Mouse (Mus musculus): ENCODE data around the gene Grk6.
"Not testable (repeated sequence)": the region's sequence is repeated elsewhere in the genome, so short reads cannot be mapped to it uniquely, and the experiment has no call there.

Grk6 gene

DNA sequence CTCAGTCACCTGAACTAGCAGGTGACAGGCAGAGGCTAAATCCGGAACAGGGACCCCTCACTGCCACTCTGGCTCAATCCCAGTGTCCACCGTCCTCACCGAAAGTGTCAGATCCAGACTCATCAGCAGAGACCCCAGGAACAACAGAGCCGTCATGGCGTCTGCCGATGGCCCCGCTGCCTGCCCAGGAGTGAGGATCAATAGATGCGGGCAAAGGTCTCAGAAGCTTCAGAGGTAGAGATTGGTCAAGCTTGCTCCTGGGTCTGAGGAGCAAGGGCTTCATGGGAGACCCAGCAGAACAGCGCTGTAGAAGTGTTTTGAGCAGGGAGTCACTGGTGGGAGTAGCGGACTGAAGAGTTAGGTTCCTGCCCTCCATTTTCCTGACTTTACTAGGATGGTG, 18.3 kb upstream of the Grk6 start, which contains the start of gene F12:
Gene F12, minus strand, starts transcription at position 181 of the 400 bp plus-strand sequence.
- DNase-seq (ENCODE audit: low read depth, low spot score) = no peak

DNA sequence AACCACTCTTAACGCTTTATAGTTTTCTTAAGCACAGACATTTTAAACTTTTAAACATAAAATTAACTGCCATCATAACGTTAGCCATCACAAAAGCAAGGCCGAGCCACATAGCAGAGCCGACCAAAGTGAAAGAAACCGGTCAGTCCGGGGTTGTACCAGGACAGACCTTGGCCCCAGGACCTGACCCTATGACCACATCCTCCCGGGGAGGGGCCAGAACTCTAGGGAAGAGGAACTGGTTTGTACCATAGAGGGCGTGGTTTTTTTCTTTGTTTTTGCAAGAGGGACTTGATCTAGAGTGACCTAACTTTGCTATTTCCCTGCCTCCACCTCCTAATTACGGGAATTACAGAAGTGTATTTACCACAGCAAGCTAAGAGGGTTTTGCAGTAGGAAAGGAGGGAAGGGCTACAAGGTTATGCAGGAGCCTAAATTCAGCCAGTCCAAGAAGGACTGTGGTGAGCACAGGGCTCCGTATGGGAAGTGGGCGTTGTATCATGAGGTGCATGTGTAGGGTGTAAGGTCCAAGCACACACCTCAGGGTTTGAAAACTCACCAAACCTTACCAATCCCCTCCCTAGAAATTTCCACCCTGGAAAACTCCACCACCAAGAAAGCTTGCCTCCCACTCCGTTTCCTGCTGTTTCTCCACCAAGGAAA, 15.5 kb upstream of the Grk6 start:
- DNase-seq (ENCODE audit: low read depth, low spot score) = no peak

DNA sequence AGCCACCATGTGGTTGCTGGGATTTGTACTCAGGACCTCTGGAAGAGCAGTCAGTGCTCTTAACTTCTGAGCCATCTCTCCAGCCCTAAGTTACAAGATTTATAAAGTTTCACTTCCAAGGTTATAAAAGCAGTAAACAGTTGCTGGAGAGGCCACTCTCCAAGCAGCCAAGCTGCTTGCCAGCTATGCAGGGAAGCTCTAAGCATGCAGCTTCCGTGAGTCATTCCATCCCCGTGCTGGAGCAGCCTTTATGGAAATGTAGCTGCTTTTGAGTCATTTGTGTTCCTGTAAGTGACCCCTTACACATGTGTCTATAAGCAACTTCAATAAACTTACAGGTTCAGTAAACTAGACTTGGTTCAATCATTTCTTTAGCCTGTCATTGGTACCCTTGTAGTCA, 14.3 kb upstream of the Grk6 start:
- DNase-seq (ENCODE audit: low read depth, low spot score) = no peak

DNA sequence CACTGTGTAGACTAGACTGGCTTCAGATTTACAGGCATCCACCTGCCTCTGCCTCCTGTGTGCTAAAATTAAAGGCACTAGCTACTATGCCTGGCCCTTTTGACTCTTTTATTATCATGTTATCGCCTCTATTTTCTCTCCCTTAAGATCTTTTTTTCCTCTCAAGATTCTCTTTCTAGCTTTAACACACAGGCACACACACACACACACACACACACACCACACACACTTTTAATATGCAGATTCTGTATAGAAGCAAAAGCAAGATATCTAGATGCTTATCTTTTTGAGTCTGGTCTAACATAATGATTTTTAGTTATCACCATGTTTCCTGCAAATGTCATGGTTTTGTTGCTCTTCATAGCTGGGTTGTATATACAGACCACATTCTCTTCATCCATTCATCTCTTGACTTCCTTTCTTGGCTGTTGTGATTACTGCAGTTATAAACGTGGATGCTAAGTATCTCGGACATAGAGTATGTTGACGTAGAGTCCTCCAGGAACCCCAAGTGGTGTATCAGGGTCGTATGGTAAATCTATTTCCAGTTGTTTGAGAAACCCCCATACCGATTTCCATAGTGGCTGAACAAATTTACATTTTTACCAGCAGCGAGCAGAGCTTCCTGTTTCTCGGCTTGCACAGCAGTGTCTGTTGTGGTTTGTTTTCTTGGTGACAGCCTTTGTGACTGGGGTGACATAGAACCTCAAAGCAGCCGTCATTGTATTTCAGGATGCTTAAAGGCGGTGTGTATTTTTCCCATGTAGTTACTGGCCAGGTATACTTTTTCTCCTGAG, 12.8 kb upstream of the Grk6 start:
- DNase-seq (ENCODE audit: low read depth, low spot score) = no peak

DNA sequence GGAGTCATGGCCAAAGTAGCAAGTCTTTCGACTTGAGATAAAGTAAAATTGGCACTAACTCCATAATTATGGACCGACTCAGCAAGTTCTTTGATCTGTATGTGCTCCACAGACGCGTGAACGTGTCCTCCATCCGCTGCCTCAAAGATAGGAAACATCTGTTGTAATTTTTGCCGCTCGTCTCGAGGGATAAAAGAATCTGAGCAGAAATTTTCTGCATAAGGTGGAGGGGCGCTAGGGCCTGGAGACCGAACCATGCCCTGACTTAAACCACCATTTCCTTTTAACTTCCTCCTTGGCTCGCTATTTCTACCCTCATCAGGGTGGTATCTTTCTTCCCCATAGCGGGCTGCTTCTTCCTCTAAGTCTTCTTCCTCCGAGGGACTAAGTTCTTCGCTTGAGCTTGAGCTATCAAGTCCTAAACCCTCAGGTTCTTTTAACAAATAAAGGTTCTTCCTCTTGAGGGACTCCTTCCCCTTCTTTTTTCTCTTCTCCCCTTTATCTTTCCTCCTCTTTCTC, 7.7 kb upstream of the Grk6 start:
- not testable (repeated sequence) for DNase-seq (ENCODE audit: low read depth, low spot score)

DNA sequence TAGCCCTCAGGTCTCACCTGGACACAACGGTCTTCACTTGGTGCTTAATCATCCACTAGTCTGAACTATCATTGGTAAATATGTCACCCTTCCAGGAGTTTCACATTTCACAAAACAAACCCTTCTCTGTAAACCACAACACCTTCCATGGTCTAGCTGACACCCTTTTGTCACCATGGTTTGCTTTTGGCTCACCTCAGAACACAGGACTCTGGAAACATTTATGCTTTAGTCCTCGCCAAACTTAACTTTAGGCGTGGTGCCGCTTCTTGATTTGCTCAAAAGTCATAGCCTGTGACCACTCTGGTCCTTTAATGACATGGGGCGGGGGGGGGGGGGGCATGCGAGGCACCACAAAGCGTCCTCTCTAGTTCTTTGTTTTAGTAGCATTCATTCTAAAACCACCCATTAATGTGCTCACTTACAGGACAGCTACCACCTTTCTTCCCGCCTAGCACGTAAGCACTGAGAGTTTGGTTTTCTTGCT, 1.0 kb upstream of the Grk6 start:
- DNase-seq (ENCODE audit: low read depth, low spot score) = no peak

DNA sequence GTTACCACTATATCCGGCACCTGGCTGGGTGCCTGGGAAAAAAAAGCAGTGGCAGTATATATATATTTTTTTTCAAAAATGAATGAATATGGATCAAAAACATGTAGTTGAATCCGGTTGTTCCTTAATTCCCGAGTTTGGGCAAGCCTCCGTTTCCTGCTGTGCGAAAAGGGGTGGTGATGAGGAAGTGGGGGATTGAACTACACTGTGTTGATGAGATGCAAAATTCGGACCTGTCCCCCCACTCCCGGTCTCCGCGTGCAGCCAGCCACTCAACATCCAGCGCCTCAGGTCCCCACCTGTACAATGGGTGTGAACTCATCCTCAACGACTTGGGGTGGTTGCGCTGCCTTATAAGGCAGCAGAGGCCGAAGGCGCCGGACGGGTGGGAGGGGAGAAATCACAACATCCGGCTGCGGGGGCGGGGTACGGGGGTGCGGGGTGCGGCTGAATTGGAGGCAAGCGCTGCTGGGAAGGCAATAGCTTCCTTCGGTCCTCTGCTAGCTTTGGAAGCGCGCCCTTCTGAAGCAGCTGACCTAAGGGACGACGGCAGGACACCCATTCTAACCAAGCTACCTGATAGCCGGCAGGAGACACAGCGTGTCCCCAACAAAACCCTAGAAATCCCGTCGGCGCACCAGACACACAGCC, 461 bp upstream of the Grk6 start:
- peak; percentile 76 for DNase-seq (ENCODE audit: low read depth, low spot score)

DNA sequence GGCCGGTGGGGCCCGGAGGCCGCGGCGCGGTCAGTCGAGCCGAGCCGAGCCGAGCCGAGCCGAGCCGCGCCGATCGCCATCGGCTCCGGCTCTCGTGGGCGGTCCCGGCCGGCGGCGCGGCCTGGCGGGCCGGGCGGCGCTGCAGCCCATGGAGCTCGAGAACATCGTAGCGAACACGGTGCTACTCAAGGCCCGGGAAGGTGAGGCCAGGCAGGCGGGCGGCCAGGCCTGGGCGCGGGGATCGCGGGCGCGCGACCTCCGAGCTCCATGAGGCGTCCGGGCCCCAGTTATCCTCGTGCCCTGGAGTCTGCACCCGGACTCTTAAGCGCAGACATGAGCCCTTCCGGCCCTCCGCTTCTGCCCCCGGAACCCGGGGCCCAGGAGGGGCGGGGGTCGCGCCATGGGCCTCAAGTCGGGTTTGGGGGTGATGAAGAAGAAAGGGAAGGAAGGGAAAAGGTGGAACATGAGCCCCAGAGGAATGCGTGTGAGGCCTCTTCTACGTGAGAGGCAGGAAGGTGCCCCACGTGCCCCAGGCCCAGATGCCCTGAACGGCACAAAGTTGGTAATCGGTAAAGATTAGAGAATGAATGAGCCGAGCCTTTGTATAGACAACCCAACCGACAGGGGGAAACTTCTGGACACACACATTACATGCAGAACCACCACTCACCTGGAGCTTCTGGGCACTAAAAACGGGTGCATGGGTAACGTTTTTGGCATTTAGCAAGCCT, 654 bp downstream of the Grk6 start:
- peak; percentile 59 for DNase-seq (ENCODE audit: low read depth, low spot score)

DNA sequence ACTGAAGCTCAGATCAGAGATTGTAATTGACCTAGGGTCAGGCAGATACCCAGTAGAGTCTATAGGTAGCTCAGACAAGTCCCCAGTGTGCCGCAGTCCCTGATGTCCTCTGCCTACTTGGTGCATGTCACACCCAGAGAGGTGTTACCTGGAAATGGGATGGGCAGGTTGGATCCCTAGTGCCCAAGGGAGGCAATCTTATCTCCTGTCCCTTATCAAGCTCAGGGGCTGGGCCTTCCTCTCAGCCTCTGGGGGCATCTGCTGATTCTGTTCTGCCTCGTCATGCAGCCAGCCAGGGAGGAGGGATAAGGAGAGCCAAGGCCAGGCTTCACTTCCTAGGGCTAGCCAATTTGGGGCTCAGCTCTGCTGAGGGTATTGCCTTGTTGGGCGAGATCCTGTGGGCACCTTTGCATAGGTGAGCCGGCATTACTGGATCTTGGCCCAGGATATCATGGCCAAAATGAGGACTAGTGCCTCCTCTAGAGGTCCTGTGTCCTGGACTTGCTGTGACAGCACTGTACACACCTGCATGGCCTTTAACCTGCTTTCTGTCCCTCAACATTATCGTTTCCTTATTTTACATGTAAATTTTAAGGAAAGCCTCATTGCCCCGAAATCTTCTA, 1.7 kb downstream of the Grk6 start:
- no peak for DNase-seq (ENCODE audit: low read depth, low spot score)

DNA sequence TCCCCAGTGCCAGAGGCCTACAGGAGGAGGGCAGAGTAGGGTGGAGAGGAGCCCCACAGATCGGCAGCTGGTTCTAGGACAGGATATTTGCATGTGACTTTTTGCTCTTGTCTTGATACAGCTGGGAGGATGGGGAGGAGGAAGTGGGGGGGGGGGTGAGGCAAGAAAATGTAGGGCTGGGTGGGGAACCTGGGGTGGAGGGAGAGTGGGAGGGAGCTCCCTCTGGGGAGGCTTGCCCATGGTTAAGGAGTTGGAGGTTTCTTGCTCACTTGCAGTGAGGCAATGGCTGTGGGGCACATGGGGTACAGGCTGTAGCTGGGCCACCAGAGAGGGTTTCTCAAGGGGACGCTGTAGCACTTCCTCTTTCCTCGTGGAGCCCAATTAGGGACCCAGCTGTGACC, 2.7 kb downstream of the Grk6 start:
- no peak for DNase-seq (ENCODE audit: low read depth, low spot score)

DNA sequence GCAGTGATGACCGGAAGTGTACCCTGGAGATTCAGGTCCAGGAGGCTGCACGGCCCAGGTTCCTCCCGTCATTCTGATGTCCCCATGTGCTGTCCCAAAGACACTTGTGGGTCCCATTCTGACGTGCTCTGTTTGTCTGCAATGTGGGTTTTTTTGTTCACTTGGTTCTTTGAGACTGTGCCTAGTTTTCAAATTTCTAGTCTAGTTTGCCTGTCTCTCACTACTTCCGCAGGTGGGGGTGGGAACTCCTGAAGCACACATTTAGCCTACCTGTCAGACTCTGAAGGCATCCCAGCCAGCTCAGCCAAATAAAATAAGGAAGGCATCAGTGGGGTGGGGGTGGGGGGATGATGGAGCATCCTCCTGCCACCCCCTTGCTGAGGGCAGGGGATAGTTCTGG, 3.3 kb downstream of the Grk6 start:
- DNase-seq (ENCODE audit: low read depth, low spot score) = no peak

DNA sequence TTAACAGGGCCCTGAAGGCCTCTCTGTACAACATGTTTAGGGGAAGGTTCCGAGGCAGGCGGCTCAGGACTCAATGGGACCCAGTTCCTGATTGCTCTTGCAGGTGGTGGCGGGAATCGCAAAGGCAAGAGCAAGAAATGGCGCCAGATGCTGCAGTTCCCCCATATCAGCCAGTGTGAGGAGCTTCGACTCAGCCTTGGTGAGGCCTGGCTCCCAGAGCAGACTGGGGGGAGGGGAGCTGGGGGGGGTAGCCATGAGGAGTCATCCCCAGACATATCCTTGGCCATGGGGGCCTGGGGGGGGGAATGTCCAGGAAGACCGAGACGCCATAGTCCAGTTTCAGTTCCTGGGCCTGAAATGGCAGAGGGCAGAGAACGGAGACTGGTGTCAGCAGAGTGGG, 4.3 kb downstream of the Grk6 start:
- no peak for DNase-seq (ENCODE audit: low read depth, low spot score)

DNA sequence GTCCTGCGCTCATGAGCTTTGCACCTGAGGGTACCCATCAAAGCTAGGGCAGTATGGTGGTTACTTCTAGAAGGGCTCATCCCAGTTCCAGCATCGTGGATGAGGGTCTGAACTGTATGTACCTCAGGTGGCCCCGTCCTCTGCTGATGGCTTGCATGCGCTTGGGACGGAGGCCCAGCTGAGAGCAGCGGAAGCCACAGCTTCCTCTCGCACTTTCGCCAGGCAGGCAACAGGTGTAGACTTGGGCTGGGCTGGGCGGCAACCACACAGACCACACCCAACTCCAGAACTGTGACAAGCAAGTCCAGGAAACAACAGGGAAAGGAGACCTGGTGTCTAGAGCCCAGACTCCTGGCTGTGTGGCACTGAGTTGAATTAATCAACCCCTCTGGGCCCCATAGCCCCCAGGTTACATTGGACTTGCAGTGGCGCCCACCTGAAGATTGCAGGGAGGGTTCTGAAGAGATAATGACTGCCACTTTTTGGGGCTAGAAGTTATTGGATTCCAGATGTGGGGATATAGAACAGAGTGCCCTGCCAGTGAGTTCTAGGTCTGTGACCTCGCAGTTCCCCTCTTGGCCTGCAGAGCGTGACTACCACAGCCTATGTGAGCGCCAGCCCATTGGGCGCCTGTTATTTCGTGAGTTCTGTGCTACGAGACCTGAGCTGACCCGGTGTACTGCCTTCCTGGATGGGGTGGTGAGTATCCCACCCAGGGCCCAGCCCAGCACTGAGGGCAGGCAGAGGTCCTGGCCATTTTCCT, 5.0 kb downstream of the Grk6 start:
- no peak for DNase-seq (ENCODE audit: low read depth, low spot score)

DNA sequence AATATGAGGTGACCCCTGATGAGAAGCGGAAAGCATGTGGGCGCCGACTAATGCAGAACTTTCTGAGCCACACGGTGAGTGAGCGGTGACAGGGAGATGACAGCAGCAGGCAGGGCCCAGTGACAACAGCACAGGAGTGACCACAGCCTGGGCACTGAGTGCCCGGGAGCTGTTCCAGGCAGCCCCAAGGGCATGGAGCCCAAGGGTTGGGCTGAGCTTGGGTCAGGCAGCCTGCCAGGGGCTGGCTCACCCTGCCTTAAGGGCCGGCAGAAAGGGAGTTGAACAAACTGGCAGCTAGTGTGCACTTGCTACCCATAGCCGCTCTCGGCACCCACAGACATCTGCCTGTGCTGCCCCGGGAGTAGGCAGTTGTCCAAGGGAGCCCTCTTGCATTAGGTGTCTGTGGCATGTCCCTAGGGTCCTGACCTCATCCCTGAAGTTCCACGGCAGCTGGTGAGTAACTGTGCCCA, 5.7 kb downstream of the Grk6 start:
- no peak for DNase-seq (ENCODE audit: low read depth, low spot score)

DNA sequence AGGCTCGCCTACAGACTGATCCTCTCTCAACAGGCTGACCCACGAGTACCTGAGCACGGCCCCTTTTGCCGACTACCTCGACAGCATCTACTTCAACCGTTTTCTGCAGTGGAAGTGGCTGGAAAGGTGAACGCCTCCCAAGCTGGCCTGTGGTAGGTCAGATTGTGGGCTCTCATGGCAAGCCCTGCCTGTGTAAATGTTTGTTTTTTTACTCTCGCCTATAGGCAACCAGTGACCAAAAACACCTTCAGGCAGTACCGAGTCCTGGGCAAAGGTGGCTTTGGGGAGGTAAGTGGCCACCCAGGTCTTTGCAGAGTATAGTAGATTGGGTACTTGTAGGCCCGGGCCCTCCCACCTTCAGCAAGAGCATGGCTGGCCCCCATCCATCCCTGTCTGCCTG, 6.4 kb downstream of the Grk6 start:
- no peak for DNase-seq (ENCODE audit: low read depth, low spot score)

DNA sequence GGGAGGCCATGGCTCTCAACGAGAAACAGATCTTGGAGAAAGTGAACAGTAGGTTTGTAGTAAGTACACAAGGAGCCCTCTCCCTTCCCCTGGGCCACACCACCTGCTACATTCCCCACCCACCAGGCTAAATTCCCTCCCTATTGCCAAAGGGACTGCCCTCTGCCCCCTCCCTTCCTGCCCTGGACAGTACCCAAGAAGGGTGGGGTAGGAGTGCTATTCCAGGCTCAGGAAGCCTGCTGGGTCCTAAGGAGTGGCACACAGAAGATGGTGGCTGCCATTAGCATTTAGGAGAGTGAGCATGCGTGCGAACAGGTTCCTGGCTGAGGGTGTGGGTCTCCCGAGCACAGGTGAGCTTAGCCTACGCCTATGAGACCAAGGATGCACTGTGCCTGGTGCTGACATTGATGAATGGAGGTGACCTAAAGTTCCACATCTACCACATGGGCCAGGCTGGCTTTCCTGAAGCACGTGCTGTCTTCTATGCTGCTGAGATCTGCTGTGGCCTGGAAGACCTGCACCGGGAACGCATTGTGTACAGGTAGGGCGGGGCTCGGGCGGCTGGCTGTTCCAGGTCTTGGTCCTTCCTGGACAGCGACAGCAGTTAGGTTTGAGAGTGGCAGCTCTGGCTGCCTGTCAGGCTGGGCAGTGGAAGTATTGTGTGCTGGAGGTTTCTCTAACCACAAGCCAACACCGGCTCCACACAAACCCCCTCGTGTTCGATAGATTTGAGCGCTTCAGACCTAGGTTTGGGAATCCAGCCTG, 7.1 kb downstream of the Grk6 start:
- DNase-seq (ENCODE audit: low read depth, low spot score) = no peak

DNA sequence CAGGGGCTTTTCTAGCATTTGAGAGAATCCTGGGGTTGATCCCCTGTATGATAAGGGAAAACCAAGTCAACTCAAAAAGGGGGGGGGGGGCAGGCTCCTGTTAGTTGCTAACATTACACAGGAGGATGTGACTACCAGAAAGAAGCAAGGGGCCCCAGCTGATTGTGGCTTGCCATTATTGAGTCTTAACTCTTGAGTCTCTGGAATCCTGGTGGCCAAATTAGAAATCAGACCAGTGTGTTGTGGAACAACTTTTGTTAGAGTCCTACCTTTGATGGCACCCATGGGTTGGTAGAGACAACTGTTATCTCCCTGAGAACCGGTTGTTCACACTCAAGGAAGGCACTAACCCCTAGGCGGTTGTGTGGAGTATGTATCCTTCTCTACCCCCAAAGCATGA, 18.1 kb downstream of the Grk6 start:
- DNase-seq (ENCODE audit: low read depth, low spot score) = no peak

DNA sequence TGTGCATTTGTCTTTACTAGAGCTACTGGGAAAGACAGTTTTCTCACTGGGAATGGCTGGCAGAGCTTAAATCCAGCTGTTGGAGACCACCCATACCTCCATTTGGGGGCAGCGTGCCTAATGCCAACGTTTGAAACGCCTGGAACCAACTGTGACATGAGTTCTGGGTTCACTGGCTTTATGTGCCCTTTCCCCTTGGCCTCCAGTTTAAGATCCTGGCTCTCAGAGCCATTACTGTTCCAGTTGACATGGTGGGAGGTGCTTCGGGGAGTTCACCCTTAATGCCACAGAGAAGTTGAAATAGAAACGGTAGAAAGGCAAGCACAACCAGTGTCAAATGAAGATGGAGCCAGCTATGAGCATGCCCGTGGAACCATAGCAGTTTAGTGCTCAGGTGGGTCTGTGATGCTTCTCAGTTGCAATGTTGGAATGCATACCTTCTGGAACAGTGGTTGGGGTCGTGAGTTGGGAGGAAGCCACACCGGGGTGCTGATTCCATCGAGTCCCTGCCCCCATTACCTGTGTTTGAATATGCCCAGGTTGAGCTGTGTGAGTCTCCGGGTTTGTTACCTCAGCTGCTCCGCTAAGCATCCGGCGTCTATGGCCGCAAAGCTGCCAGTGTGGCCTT, 18.6 kb downstream of the Grk6 start:
- no peak for DNase-seq (ENCODE audit: low read depth, low spot score)

Measured in ZHBTc4 (cell line).